Mouse (Mus musculus) thymus, adult 2 months (tissue): ENCODE results near the gene Cecr2.

Experiments
- CTCF ChIP-seq: fragments of 200-500 bp; IDR thresholded peaks from 2 replicates; pipeline ENCODE4 v1.5.1; 2012; ENCODE audit warnings: mild to moderate bottlenecking, control low read depth, low read length, moderate library complexity, borderline replicate concordance; ENCODE audit not compliant: control insufficient read depth, poor library complexity, insufficient read depth; ENCODE audit errors: extremely low read depth
- POLR2A ChIP-seq: fragments of 200-500 bp; IDR thresholded peaks from 2 replicates; pipeline ENCODE4 v1.6.1; 2012; ENCODE audit warnings: mild to moderate bottlenecking, low read length, control low read depth, moderate library complexity; ENCODE audit not compliant: control insufficient read depth, poor library complexity, insufficient read depth; ENCODE audit errors: extremely low read depth

DNA sequence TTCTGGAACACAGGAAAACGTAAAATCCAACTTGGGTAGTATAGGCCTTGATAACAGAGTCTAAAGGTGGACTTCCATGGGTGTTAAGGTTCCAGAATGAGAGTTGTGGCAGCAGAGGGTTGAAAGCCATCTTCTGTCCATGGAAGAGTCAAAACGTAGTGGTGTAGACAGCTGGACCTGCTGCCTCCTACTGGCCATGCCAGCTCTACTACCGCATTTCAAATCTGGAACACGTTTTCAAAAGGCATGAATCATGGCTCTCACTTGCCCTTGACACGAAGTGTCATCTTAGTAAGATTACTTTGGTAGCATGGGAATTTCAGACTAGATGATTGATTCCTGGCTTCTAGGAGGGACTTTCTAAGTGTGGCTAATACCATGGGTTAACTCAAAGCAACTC, 8.0 kb downstream of the Cecr2 start:
- no peak for TF ChIP-seq POLR2A
- TF ChIP-seq CTCF = no peak
